Mouse (Mus musculus) skeletal muscle tissue, postnatal 0 days (tissue): Measurements from ENCODE around the gene Msi1. TPM values are rescaled to one million over a fixed set of nuclear protein-coding genes. Genes with fewer than 3 reads are reported as not detected.

Source experiments
- polyA plus RNA-seq: library from polyadenylated mRNA; unstranded; fragments of >200 nt; fragmentation: Nextera tagmentation; extraction: Ambion mirVana; gene quantifications from 2 replicates; pipeline ENCODE4 v1.2.1, GENCODE M21; 2015

The Msi1 gene
- polyA plus RNA-seq: 1.0 and 1.1 TPM in 2 replicates

GRCm38 (mm10) chr5:115429359-115430186 is at the start of gene Msi1:
TSS of gene Msi1 (plus strand) at chr5:115429599.

GRCm38 (mm10) chr5:115465642-115466420 is 36.4 kb downstream of the Msi1 start, which contains the start of gene Pla2g1b:
TSS of gene Pla2g1b (plus strand) at chr5:115466262.

DNA sequence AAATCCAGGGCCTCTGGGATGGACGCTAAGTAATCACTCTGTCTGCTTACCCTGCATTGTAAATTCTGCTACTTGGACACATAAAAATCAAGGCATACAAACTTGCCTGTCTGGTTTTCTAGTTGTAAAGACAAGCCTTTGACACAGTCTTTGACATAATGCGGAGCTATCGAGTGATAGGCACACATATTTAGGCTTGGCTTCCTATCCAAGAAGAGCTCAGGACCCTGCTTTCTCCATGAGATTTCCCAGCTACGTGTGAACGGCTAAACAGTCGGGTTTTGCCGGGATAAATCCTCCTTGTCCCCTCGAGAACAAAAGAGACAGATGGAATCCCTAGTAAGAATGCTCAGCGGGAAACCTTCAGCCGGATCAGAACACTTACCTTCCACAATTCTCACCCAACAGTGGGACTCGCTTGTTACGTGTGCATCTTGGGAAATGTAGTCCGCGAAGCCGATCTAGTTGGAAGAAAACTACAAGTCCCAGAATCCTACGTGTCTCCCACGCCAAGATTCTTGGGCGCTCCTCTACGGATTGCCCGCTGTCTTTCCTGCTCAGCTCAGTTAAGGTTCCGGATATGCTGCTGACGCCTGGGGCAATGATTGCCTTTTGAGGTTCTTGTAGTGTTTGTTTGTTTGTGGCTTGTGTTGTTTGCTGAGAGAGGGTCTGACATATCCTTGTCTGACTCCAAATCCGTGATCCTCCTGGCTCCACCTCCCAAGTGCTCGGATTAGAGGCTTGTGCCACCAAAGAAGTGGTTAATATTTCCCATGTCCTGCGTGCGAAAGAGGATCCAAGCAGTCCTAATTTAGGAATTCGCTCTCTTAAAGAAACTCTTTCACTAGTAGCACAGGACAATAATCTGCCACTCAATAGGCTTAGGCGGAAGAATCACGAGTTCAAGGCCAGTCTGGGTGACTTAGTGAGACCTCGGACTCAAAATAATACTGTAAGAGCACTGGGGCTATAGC is 54.8 kb downstream of the Msi1 start, which contains the start of gene Sirt4:
Sirt4 (minus strand) TSS at position 779 of the 974 bp plus-strand sequence.

Other genes starting within 250 kb of the Msi1 start
- gene Cabp1, start 235.2 kb upstream of the Msi1 start, polyA plus RNA-seq: 1.1 and 1.6 TPM in 2 replicates
- 48.9 and 59.9 TPM in 2 replicates for gene Pop5, start 193.8 kb upstream of the Msi1 start, polyA plus RNA-seq
- gene Rnf10, start 156.7 kb upstream of the Msi1 start, polyA plus RNA-seq: 97.3 and 98.4 TPM in 2 replicates
- gene Coq5, start 149.9 kb upstream of the Msi1 start, polyA plus RNA-seq: 89.5 and 90.2 TPM in 2 replicates
- gene Dynll1, start 128.6 kb upstream of the Msi1 start, polyA plus RNA-seq: 565 and 667 TPM in 2 replicates
- gene Srsf9, start 102.4 kb upstream of the Msi1 start, polyA plus RNA-seq: 65.4 and 86.5 TPM in 2 replicates
- 18.5 and 20.5 TPM in 2 replicates for gene Gatc, start 88.4 kb upstream of the Msi1 start, polyA plus RNA-seq
- 35.3 and 37.8 TPM in 2 replicates for gene Triap1, start 88.4 kb upstream of the Msi1 start, polyA plus RNA-seq
- 668 and 861 TPM in 2 replicates for gene Cox6a1, start 80.6 kb upstream of the Msi1 start, polyA plus RNA-seq
- gene Pla2g1b, start 36.7 kb downstream of the Msi1 start, polyA plus RNA-seq: not detected in 2 replicates
- 20.6 and 24.7 TPM in 2 replicates for gene Sirt4, start 55.1 kb downstream of the Msi1 start, polyA plus RNA-seq
- 50.9 and 53.6 TPM in 2 replicates for gene Pxn, start 77.1 kb downstream of the Msi1 start, polyA plus RNA-seq
- 865 and 914 TPM in 2 replicates for gene Rplp0, start 129.9 kb downstream of the Msi1 start, polyA plus RNA-seq
- 12.7 and 13.8 TPM in 2 replicates for gene Gcn1l1, start 135.7 kb downstream of the Msi1 start, polyA plus RNA-seq
- gene Rab35, start 202.3 kb downstream of the Msi1 start, polyA plus RNA-seq: 12.3 and 12.5 TPM in 2 replicates